Mouse (Mus musculus) spleen, embryonic (tissue): ENCODE results near the gene Zbtb5.
"Not testable (repeated sequence)": the region's sequence is repeated elsewhere in the genome, so short reads cannot be mapped to it uniquely, and the experiment has no call there.

Experiments
- CTCF ChIA-PET: fragments of 350-600 bp; sonication (Branson Sonifier 250); formaldehyde crosslinking; loops from one replicate; lab custom pipeline; 2022; lab: Charles Lee

Gene Zbtb5

DNA sequence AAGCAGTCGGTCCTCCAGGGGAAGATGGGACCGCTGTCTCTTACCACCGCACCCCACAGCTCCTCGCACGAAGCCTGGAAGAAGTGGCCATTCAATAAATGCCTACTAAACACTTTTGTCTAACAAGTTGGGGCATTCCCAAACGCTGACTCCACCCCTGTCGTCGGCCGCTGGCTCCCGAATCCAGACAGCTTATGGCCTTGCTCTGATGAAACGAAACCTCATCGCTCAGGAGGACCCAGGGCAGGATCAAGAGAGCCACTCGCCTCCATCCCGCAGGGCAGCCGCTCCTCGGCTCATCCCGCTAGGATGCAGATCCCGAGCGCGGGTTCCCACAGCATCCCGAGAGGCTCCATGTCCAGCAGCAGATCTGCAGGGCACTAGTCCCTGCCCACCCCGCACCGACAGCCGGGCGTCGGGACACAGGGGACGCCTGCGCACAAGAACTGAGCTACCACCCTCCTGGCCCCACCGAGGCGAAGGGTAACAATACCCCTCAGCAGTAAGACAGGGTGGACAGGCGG, 569 bp downstream of the Zbtb5 start:
- CTCF ChIA-PET = interaction anchor here (0.6 kb wide), 1 partner anchor 31 kb away, joined by 3 read pairs; the partner anchor contains the start of gene Grhpr

DNA sequence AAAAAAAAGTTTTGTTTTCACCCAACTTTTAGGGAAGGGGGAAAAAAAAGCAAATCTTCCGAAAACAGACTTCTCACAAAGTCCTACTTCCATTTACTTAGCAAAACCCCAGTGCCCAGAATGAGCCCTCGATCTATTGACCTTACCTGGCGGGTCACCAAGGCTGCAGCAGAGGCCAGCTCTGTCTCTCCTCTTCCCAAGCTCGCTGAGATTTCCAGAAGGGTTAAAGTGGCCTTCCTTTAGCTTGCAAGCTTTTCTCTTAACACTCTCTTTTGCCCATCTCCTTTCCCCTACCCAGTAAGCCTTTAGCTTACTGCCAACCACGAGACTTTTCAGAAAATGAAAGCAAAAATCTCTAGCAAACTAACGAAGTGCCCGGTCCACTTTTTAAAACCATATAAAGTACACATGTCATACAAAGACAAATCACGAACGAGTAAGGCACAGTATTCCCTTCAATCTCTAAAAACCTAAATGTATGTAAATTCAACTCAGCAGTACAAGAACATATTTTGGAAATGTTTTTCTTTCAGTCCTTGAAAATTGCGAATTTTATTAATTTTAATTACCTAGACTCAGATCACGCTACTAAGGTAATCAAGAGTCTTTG, 1.3 kb downstream of the Zbtb5 start:
- CTCF ChIA-PET = interaction anchor here (0.7 kb wide), 1 partner anchor 94 kb away, joined by 3 read pairs; no protein-coding TSS in a partner anchor

DNA sequence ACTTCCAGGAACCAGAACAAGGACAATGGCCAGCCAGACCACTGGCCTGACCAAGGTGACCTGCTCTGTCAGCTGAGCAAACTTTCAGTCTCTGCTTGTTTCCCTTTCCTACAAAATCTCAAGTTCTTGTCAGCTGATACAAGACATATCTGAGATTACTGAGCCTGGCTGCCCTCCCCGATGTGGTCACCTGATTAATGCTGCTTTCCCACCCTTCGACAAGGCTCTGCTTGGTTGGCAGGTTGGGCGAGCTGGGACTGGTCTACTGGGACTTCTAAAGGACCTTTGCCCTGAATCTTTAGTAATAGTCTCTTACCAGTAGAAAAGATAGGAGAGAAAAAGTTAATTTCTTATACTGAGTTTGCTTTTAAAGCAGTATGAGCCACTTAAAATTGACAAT, 6.8 kb downstream of the Zbtb5 start:
- CTCF ChIA-PET = interaction anchor here (0.6 kb wide), 1 partner anchor 10 kb away, joined by 18 read pairs; no protein-coding TSS in a partner anchor

DNA sequence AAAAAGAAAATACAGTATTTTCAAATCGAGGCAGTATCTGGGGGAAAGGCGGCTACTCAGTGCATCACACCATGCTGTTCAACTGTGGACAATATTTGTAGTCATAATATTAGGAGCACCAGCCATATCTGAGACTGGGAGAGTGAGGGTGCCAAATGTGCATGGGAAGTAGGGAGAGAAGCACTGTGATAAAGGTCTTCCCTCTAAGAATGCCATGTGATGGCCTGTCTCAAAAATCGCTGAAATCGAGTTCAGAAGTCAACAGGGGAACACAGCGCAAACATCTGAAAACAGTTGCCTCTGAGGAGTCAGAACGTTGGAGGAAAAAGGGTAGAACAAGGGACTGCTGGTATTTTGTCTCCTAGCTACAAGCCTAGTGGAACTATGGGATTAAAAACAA, 12.2 kb downstream of the Zbtb5 start:
- CTCF ChIA-PET = interaction anchor here (0.6 kb wide), 1 partner anchor 554 kb away, joined by 4 read pairs; no protein-coding TSS in a partner anchor

DNA sequence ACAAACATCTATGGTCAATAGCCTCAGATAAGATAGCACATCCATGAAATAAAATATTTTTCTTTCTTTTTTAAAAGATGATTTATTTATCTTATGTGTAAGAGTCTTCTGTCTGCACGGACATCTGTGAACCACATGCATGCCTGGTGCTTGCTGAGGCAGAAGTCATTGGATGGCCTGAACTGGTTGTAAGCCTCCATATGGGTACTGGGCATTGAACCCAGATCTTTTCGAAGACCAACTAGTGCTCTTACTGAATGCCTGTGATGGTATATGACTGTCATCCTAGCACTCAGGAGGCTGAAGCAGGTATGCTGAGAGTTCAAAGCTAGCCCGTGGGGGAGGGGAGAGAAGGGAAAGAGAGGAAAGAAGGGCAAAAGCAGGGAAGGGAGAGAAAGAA, 14.1 kb downstream of the Zbtb5 start:
- CTCF ChIA-PET = no interaction called here

DNA sequence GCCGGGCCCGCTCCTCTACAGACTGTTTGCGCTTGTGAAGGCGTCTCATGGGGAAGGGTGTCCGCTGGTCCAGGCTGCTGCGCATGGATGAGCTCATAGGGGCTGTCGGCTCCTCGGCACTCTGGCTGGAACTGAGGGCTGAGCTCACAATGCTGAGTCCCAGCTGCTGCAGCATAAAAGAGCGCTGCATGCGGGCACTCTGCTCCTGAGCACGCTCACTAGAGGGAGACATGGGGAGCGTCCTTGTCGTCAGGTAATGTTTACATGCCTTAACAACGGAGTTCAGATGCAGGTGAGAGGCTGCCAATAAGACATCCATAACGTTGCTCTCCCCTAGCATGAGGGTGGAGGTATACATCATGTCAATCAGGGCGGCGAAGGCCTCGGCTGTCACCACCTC, 17.4 kb downstream of the Zbtb5 start:
- CTCF ChIA-PET = no interaction called here

DNA sequence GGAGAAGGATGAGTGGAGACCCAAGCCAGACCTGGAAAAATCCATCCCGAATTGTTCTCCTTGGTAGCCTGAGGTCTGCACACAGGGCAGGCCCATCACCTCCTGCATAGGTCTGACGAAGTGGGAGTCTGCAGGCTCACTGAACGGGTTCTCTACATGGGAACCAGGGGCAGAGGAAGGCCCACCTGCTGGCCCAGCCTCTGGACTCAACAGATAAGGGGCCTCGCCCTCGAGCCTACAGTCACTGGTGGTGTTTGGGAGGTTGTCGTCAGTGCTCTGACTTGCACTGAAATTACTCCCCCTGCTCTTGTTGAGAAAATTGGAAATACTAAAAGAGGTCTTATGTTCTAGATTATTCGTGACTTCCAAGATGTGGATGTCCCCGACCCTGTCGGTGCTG, 18.4 kb downstream of the Zbtb5 start:
- CTCF ChIA-PET = no interaction called here

DNA sequence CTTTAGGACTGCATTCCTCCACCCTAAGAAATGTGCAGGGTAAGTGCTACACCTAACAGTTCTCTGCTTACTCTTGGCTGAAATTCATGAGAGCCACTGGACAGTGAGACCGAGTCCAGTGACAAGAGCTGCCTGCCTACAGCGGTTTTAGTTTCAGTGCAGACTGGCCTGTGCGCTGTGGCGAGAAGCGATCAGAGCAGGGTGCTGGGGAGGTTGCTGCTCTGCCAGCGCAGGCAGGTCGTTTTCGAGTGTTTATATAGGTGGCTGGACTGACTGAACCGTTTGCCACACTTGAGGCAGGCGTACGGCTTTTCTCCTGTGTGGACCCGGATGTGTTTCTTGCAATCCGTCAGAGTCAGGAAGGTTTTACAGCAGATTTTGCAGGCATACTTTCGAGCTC, 19.0 kb downstream of the Zbtb5 start:
- CTCF ChIA-PET = not testable (repeated sequence)

DNA sequence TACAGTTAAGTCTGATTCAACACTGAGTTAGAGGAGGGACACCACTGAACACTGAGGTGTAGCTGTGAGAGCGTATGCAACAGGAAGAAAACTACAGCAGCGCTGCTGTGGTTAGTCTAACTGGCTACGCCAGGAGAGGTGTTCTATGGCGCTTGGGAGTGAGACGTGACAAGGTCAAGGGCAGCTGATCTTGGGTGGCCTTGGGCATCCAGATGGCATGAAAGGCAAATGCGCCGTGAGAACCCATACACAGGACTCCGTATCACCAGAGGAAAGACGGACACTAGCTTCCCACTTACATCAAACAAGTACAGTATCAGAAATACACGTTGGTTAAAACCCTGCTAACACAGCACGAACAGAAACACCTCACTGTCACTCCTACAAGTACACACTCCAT, 19.9 kb downstream of the Zbtb5 start:
- CTCF ChIA-PET = not testable (repeated sequence)

DNA sequence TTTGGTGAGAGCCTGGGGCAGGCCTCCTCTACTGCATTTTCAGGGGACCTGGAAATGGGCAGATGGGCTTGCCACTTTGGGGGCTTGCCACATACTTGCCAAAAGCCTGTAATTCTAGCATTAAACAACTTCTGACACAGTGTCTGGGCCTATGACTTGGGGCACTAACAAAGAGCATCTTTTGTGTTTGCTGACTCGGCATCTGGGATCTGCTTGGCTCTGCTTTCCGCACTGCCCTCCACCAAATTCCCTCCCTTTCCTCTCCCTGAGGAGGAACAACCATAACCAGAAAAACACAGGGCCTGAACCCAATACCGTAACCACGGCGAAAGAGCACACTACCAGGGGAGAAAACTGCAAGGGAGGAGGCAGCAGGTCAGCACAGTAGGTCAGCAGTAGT, 21.7 kb downstream of the Zbtb5 start:
- CTCF ChIA-PET = no interaction called here

DNA sequence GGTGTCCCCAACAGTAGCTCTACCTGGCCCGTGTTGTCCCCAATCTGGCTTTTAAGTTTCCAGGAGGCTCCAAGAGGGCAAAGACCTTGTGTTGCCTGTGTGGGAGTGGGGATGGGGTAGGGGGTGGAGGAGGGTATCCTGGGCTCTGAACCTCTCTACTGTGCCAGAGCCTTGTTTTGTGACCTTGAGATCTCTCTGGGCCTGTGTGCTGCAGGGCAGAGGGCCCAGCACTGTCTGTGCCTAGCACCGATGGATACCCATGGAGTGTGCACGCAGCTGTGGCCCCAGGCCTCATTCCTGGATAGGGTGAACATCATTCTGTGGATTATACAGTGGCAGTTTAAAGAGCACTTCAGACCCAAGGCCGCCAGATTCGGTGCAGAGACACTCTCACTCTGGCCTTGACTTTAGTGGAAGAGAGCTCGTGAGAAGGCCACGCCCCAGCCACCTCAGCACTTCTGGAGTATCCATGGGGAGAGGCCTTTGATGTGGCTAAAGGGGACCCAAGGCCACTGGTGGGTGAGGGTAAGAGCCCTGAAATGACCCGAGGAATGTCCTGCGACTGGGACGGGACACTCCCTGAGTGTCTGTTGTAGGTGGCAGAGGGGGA, 29.0 kb downstream of the Zbtb5 start:
- CTCF ChIA-PET = no interaction called here

DNA sequence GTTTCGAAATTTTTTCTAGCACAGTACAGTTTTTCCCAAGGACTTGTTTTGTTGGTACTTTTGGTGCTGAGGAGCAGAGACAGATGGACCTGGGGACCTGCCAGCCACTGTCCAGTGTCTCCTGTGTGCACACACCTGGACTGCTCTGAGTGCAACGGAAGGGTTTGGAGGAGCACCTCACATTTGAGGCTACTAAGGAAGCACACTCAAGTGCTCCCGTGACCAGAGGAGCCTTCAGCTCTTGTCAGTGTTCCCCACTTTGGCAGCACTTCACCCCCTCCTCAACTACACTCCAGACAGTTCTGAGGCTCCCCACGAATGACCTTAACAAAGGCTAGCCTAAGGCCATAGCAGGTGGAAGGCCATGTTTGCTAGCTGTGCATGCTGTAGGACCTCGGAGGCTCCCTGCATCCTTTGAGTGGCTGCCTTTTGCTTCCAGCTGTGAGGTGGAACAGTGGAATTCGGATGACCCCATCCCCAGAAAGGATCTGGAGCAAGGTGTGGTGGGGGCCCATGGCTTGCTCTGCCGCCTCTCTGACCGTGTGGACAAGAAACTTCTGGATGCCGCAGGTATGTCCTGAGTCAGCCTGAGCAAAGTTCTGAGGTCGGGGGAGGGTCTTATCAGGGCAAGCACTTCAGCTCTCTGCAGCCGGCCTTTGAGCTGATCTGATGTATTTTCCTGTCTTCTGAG, 29.6 kb downstream of the Zbtb5 start:
- CTCF ChIA-PET = interaction anchor here (0.5 kb wide), 1 partner anchor 12 kb away, joined by 3 read pairs; no protein-coding TSS in a partner anchor

DNA sequence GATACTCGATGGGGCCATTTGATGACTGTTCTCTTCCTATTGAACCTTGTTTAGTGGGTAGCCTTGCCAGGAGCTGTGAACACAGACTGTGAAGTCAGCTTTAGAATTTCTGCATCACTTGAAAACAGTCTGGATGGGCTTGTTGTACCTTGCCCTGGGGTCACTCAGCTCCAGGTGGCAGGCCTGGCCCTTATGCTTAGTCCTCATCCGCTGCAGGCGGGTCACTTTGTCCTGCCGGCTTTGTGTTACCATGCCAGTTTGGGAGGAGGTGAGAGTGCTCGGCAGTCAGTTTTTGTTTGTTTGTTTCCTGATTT, 30.3 kb downstream of the Zbtb5 start:
- CTCF ChIA-PET = interaction anchor here (0.5 to 0.6 kb wide), 2 partner anchors 11 to 15 kb away, joined by 3 read pairs; no protein-coding TSS in a partner anchor

DNA sequence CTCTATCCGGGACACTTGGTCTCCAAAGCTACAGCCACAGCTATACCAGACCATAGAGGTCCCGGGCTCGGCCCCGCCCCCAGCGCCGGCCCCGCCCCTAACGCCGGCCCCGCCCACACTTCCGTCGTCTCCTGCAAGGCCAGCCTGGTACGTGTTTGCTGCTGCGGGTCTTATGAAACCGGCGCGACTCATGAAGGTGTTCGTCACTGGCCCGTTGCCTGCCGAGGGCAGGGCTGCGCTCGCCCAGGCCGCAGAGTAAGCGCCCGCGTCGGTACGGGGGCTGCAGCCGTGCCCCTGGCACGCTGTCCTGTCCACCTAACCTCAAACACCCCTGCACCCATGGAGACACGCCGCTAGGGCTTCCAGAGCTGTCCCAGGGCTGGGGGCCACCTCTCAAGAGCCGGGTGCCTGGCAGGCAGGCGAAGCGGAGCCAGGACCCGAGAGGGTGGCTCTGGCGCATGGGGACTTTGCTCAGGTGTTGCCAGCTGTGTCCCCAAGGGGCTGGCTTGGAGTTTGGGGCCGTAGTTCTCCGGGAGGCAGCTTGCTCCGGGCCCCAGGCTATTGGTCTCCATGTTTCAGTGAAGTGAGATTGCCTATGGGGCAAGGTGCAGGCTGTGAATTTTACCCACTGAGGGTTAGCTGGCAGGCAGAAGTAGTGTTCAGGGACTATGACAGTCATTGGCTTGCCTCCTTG, 30.8 kb downstream of the Zbtb5 start, which contains the start of gene Grhpr:
Gene Grhpr, plus strand, starts transcription at position 116 of the 694 bp plus-strand sequence.
- CTCF ChIA-PET = interaction anchor here (0.6 to 0.7 kb wide), 2 partner anchors 14 to 31 kb away, joined by 3 read pairs; partner anchors contain the start of gene Zbtb5

DNA sequence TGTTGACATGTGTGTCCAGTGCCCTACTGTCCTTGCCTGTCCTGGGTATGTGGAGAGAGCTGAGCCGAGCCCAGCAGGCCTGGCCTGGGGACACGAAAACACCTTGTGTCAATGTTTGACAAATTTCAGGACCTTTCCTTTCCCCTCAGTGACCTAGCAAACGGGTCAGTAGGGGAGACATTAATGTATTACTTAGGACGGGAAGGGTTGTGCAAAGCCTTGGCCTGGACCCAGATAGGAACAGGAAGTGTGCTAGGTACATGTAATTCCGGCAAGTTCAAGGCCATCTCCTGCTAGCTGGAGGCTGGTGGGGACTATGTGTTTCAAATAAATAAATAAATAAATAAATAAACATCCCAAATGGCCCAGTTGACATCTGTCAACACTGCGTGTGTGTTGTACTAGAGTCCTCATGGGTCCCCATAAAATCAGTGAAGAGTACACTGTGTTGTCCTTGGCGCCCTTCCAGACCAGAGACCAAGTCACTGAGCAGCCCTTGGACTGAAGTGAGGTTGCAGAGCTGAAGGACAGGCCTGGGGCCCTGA, 32.3 kb downstream of the Zbtb5 start:
- CTCF ChIA-PET = no interaction called here

DNA sequence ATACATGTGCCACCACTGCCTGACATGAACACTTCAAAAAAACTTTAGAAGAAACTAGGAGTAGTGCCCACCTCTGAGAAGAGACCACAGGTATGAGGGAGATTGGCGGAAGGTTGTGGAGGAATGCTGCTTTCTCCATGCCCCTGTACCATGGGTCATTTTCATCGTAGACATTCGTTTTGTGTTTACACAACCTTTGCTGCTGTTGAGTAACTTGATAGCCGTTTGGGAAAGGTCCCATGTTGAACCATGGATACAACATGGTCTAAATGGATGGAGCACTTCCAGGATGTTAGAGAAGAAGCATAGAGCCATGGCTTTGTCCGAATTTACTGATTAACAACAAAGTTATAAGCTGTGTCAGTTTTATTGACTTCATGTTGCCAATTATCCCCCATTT, 34.0 kb downstream of the Zbtb5 start:
- CTCF ChIA-PET = no interaction called here

DNA sequence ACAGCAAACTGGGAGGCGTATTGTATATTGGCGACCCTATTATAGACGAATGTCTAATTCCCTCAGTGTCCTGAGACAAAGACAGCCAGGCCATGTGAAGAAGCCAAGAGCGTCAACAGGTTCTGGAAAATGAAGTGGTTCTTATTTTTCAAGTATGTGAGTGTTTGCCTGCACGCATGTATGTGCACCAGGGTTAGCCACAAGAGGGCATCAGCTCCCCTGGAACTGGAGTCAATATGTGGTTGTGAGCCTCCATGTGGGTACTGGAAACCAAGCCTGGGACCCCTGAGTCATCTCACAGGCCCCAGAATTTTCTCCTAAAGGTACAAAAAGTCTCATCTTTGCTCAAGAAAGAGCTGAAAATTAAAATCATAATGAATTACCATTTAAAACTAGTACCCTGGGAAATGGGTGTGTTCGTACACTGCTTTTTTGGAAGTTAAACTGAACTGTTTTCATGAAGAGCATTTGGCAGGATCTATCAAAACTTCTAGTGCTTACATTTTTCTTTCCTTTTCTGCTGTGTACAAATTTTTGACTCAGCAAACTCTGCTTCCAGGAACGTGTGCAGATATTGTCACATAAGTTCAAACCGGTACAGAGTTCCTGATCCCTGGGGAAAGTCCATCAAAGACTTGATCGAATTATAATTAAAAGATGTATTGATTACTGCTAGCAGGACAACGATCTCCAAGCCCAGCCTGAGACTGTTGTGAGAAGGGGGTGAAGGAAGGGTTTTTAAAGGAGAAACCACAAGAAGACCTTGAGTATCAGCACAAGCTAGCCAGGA, 35.1 kb downstream of the Zbtb5 start:
- CTCF ChIA-PET = interaction anchor here (1.1 to 1.5 kb wide), 2 partner anchors 8 to 9 kb away, joined by 3 read pairs; no protein-coding TSS in a partner anchor

DNA sequence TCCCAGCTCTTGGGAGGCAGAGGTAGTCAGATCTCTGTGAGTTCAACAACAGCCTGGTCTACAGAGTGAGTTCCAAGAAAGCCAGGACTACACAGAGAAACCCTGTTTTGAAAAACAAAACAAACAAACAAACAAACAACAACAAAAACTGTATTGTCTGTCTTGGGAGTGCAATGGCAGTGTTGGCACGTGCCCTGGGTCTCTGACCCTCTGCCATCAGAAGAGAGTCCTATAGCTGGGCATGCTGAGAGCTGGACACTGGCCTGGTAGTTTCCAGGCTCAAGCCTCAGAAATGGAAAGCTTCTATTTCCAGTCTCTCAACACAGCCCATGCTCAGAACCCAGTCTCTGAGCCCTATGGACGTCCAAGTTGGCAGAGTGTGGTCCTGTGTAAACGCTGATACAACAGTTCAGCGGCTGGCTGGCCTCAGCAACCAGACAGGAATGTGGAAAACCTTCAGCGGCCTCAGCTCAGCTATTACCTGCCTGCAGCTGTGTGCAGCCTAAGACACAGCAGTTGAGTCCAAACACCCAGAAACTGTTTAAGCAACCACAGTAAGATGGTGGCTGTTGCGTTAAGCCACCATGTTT, 36.1 kb downstream of the Zbtb5 start:
- CTCF ChIA-PET = interaction anchor here (1.1 to 1.5 kb wide), 2 partner anchors 8 to 9 kb away, joined by 3 read pairs; no protein-coding TSS in a partner anchor

DNA sequence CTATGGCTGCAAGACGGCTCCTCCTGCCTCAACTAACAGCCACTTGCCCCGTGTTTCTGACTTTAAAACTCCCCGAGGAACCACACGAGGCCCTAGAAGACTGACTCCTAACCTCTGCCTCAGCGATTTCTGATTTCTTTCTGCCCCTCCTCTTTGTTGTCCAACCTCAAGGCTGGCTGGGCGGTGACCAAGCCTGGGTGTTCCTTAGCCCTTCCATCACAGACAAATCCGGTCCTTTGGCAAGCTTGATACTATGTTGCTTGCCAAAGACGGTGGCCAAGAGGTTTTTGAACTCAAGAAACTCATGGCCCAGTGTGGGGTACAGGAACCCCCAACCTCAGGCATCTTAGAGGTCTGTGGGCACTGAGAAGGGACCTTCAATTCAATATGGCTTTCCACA, 37.9 kb downstream of the Zbtb5 start:
- CTCF ChIA-PET = interaction anchor here (0.6 to 0.7 kb wide), 2 partner anchors 447 to 572 kb away, joined by 3 to 7 read pairs; no protein-coding TSS in a partner anchor

DNA sequence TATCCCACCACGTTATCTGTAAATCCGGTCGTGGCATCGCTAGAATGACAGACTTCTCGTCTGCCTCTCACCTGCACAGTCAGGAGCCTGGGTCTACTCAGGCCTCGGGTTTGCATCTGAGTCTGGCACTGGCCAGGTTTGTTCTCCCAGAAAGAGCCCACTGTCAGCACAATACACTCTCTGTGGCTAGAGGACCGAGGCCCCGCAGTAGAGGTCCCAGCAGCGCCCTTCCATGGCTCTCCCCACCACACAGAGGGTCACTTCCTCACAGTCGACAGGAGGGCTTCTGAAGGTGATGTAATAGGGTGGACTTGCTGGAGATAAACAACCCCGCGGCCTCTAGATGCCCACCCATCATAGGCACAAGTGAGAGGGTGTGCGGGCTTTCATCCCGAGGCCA, 38.3 kb downstream of the Zbtb5 start:
- CTCF ChIA-PET = interaction anchor here (0.6 kb wide), 1 partner anchor 9 kb away, joined by 4 read pairs; no protein-coding TSS in a partner anchor
